Mouse (Mus musculus): ENCODE measurements at regions not wholly inside any gene's neighbourhood (a gene's known extent, or its start where the extent isn't known, plus 50 kb on each side); places are given as distances from the start of the nearest gene placed in this dataset.

GRCm38 (mm10) chr16:93013881-93014280 lies 187.9 kb upstream of the Runx1 start:
- ATAC-seq (replicated peaks in 1 of 2; ENCODE audit: insufficient read depth in 1 of 2, low FRiP score in 2 of 2, low TSS enrichment in 1 of 2, low read depth in 1 of 2, poor library complexity in 2 of 2, severe bottlenecking in 2 of 2): no peak

GRCm38 (mm10) chr16:93013256-93013655 lies 187.3 kb upstream of the Runx1 start:
- no peak for ATAC-seq (replicated peaks in 1 of 2; ENCODE audit: insufficient read depth in 1 of 2, low FRiP score in 2 of 2, low TSS enrichment in 1 of 2, low read depth in 1 of 2, poor library complexity in 2 of 2, severe bottlenecking in 2 of 2)

GRCm38 (mm10) chr16:93011474-93011873 lies 185.5 kb upstream of the Runx1 start:
- no peak for ATAC-seq (replicated peaks in 1 of 2; ENCODE audit: insufficient read depth in 1 of 2, low FRiP score in 2 of 2, low TSS enrichment in 1 of 2, low read depth in 1 of 2, poor library complexity in 2 of 2, severe bottlenecking in 2 of 2)

GRCm38 (mm10) chr16:93006321-93006984 lies 180.5 kb upstream of the Runx1 start:
- ATAC-seq (replicated peaks in 1 of 2; ENCODE audit: insufficient read depth in 1 of 2, low FRiP score in 2 of 2, low TSS enrichment in 1 of 2, low read depth in 1 of 2, poor library complexity in 2 of 2, severe bottlenecking in 2 of 2): no peak

GRCm38 (mm10) chr16:93005470-93005869 lies 179.5 kb upstream of the Runx1 start:
- ATAC-seq (replicated peaks in 1 of 2; ENCODE audit: insufficient read depth in 1 of 2, low FRiP score in 2 of 2, low TSS enrichment in 1 of 2, low read depth in 1 of 2, poor library complexity in 2 of 2, severe bottlenecking in 2 of 2): no peak

GRCm38 (mm10) chr16:93003830-93004229 lies 177.9 kb upstream of the Runx1 start:
- no peak for ATAC-seq (replicated peaks in 1 of 2; ENCODE audit: insufficient read depth in 1 of 2, low FRiP score in 2 of 2, low TSS enrichment in 1 of 2, low read depth in 1 of 2, poor library complexity in 2 of 2, severe bottlenecking in 2 of 2)

- no peak for ATAC-seq (replicated peaks in 1 of 2; ENCODE audit: insufficient read depth in 1 of 2, low FRiP score in 2 of 2, low TSS enrichment in 1 of 2, low read depth in 1 of 2, poor library complexity in 2 of 2, severe bottlenecking in 2 of 2)
These were observed 172.7 kb upstream of the Runx1 start for GRCm38 (mm10) chr16:92998689-92999088.

GRCm38 (mm10) chr16:92997636-92998035 lies 171.7 kb upstream of the Runx1 start:
- ATAC-seq (replicated peaks in 1 of 2; ENCODE audit: insufficient read depth in 1 of 2, low FRiP score in 2 of 2, low TSS enrichment in 1 of 2, low read depth in 1 of 2, poor library complexity in 2 of 2, severe bottlenecking in 2 of 2): no peak

GRCm38 (mm10) chr16:92995993-92996350 lies 170.0 kb upstream of the Runx1 start:
- ATAC-seq (replicated peaks in 1 of 2; ENCODE audit: insufficient read depth in 1 of 2, low FRiP score in 2 of 2, low TSS enrichment in 1 of 2, low read depth in 1 of 2, poor library complexity in 2 of 2, severe bottlenecking in 2 of 2): no peak

GRCm38 (mm10) chr16:92995132-92995992 lies 169.4 kb upstream of the Runx1 start:
- ATAC-seq (replicated peaks in 1 of 2; ENCODE audit: insufficient read depth in 1 of 2, low FRiP score in 2 of 2, low TSS enrichment in 1 of 2, low read depth in 1 of 2, poor library complexity in 2 of 2, severe bottlenecking in 2 of 2): no peak

GRCm38 (mm10) chr16:92992876-92993275 lies 166.9 kb upstream of the Runx1 start:
- no peak for ATAC-seq (replicated peaks in 1 of 2; ENCODE audit: insufficient read depth in 1 of 2, low FRiP score in 2 of 2, low TSS enrichment in 1 of 2, low read depth in 1 of 2, poor library complexity in 2 of 2, severe bottlenecking in 2 of 2)

- ATAC-seq (replicated peaks in 1 of 2; ENCODE audit: insufficient read depth in 1 of 2, low FRiP score in 2 of 2, low TSS enrichment in 1 of 2, low read depth in 1 of 2, poor library complexity in 2 of 2, severe bottlenecking in 2 of 2): no peak
These were observed 165.5 kb upstream of the Runx1 start for GRCm38 (mm10) chr16:92991405-92991804.

- no peak for ATAC-seq (replicated peaks in 1 of 2; ENCODE audit: insufficient read depth in 1 of 2, low FRiP score in 2 of 2, low TSS enrichment in 1 of 2, low read depth in 1 of 2, poor library complexity in 2 of 2, severe bottlenecking in 2 of 2)
These were observed 162.5 kb upstream of the Runx1 start for GRCm38 (mm10) chr16:92988416-92988815.

- no peak for ATAC-seq (replicated peaks in 1 of 2; ENCODE audit: insufficient read depth in 1 of 2, low FRiP score in 2 of 2, low TSS enrichment in 1 of 2, low read depth in 1 of 2, poor library complexity in 2 of 2, severe bottlenecking in 2 of 2)
These were observed 162.1 kb upstream of the Runx1 start for GRCm38 (mm10) chr16:92988000-92988399.

DNA sequence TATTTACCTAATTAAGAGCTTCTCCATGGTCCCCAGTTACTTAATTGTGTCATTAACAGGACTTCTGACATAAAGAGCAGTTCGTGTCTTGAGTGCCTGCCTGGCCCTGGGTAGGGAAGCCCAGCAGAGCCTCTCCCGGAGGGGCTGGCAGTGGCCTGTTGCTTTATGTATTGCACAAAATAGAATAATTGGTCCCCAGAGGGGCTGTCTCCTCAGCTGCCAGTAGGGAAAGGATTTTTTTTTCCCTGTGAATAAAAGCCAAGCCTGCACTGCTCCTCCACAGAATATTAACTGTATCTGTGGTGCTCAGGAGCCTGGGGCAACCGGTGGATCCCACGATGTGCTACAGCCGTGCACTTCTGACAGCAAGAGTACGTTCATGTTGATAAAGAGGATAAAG lies 159.8 kb upstream of the Runx1 start:
- ATAC-seq (replicated peaks in 1 of 2; ENCODE audit: insufficient read depth in 1 of 2, low FRiP score in 2 of 2, low TSS enrichment in 1 of 2, low read depth in 1 of 2, poor library complexity in 2 of 2, severe bottlenecking in 2 of 2): no peak

DNA sequence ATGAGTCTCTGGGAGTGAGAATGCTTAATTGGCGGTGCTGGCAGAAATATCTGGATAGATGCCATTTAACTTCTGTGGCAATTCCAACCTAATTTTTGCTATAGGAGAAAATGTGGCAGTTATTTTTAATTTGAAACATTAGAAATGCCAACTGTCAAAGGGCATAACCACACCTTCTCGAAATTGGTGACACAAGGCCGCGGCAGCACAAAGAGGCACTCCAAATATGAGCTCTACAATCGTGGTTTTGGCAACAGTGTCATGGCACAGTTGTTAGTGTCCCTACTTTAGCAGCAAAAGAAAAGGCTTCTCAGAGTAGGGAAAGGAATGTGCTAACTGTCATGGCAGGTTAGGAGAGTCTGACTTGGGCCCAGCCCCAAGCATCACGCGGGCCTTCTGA lies 157.0 kb upstream of the Runx1 start:
- no peak for ATAC-seq (replicated peaks in 1 of 2; ENCODE audit: insufficient read depth in 1 of 2, low FRiP score in 2 of 2, low TSS enrichment in 1 of 2, low read depth in 1 of 2, poor library complexity in 2 of 2, severe bottlenecking in 2 of 2)

- no peak for ATAC-seq (replicated peaks in 1 of 2; ENCODE audit: insufficient read depth in 1 of 2, low FRiP score in 2 of 2, low TSS enrichment in 1 of 2, low read depth in 1 of 2, poor library complexity in 2 of 2, severe bottlenecking in 2 of 2)
These were observed 153.8 kb upstream of the Runx1 start for GRCm38 (mm10) chr16:92979620-92980330.

DNA sequence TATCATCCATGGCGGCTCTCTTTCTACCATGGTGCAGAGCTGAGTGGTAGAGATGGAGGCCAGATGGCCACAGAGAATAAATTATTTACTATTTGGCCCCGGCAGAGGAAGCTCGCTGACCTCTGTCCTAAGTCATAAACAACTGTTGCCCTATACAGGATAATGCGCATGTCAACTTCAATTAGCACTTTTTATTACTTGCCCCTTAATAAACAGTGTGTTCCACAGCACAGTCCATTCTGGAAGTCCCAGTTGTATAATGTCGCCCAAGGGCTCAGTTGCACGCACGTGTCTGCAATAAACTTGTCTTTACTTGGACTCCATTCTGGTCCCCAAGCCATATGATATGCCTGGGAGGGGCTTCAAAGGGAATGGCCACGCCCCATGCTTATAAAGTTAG lies 150.1 kb upstream of the Runx1 start:
- no peak for ATAC-seq (replicated peaks in 1 of 2; ENCODE audit: insufficient read depth in 1 of 2, low FRiP score in 2 of 2, low TSS enrichment in 1 of 2, low read depth in 1 of 2, poor library complexity in 2 of 2, severe bottlenecking in 2 of 2)

Measured in hematopoietic stem cell, adult 5-6 weeks (primary cell).